Mouse (Mus musculus): ENCODE measurements around the gene Rnf166. TPM values are rescaled to one million over a fixed set of nuclear protein-coding genes. Genes with fewer than 3 reads are reported as not detected.
A peak's percentile ranks its signal among the peaks of the same experiment; 100 is the strongest.

Gene Rnf166
- polyA plus RNA-seq, 1 experiment from 2014 or later: 31.5 TPM

- H3K36me3 ChIP-seq: no peaks in the 10 kb centered on the region
- 0 out of 2 replicates have a peak overlapping the region, but pooled peaks have one; percentile 7 for H3K27ac ChIP-seq
- peaks cover 21% of the 10 kb centered on the region for H3K4me1 ChIP-seq (replicated peaks)
- 0 out of 2 replicates have a peak overlapping the region, but pooled peaks have one; percentile 51 for H3K9ac ChIP-seq
- no peak overlapping the region for H3K4me3 ChIP-seq (replicated peaks)
- no peaks in the 10 kb centered on the region for H3K9me3 ChIP-seq
- H3K27me3 ChIP-seq (replicated peaks): no peaks in the 10 kb centered on the region
- no peak for ATAC-seq
- no peak overlapping the region for H3K4me2 ChIP-seq (replicated peaks)
- WGBS: 61% methylated on average over 3 of the region's 3 CpGs
These were observed 30.7 kb downstream of the Rnf166 start for GRCm38 (mm10) chr8:122445203-122445602.

- Histone ChIP-seq H3K9ac (peak overlapping the region; percentile 51), H3K27me3 (replicated peaks) (no peaks in the 10 kb centered on the region), H3K4me3 (replicated peaks) (peak overlapping the region; percentile 68), H3K4me2 (replicated peaks) (peak overlapping the region; percentile 65), H3K27ac (peak overlapping the region; percentile 93), H3K9me3 (no peaks in the 10 kb centered on the region), H3K36me3 (peaks cover 6% of the 10 kb centered on the region; the same call in 1 of the 2 replicates), H3K4me1 (replicated peaks) (peaks cover 21% of the 10 kb centered on the region)
- 2% methylated on average over 19 of the region's 19 CpGs for WGBS
- peak; percentile 60 for ATAC-seq
These were observed 31.7 kb downstream of the Rnf166 start for GRCm38 (mm10) chr8:122444058-122444748.

GRCm38 (mm10) chr8:122443262-122444006, 32.4 kb downstream of the Rnf166 start, which contains the start of gene Mvd:
Gene Mvd, minus strand, starts transcription at chr8:122443422.
- H3K36me3 ChIP-seq: peaks cover 9% of the 10 kb centered on the region; the same call in 1 of the 2 replicates
- ATAC-seq: peak; percentile 98
- H3K27ac ChIP-seq: peak within 1 kb of the TSS; percentile 93
- H3K4me1 ChIP-seq (replicated peaks): peaks cover 22% of the 10 kb centered on the region
- peak within 1 kb of the TSS; percentile 96 for H3K4me2 ChIP-seq (replicated peaks)
- H3K27me3 ChIP-seq (replicated peaks): no peaks in the 10 kb centered on the region
- H3K9ac ChIP-seq: peak within 1 kb of the TSS; percentile 66
- peak within 1 kb of the TSS; percentile 68 for H3K4me3 ChIP-seq (replicated peaks)
- no peaks in the 10 kb centered on the region for H3K9me3 ChIP-seq
- WGBS: under 1% methylated on average over 47 of the region's 47 CpGs

GRCm38 (mm10) chr8:122442781-122443180, 33.1 kb downstream of the Rnf166 start:
- under 1% methylated on average over 12 of the region's 12 CpGs for WGBS
- H3K4me1 ChIP-seq (replicated peaks): peaks cover 26% of the 10 kb centered on the region
- no peaks in the 10 kb centered on the region for H3K9me3 ChIP-seq
- peak overlapping the region; percentile 68 for H3K4me3 ChIP-seq (replicated peaks)
- H3K27me3 ChIP-seq (replicated peaks): no peaks in the 10 kb centered on the region
- H3K4me2 ChIP-seq (replicated peaks): peak overlapping the region; percentile 96
- peak overlapping the region; percentile 66 for H3K9ac ChIP-seq
- peak overlapping the region; percentile 78 for H3K27ac ChIP-seq
- peak; percentile 12 for ATAC-seq
- H3K36me3 ChIP-seq: peaks cover 11% of the 10 kb centered on the region; the same call in 1 of the 2 replicates

GRCm38 (mm10) chr8:122442356-122442755, 33.5 kb downstream of the Rnf166 start:
- Histone ChIP-seq H3K4me3 (replicated peaks) (peak overlapping the region; percentile 68), H3K9ac (peak overlapping the region; percentile 66), H3K27me3 (replicated peaks) (no peaks in the 10 kb centered on the region), H3K27ac (peak overlapping the region; percentile 78), H3K4me1 (replicated peaks) (peaks cover 29% of the 10 kb centered on the region), H3K36me3 (peaks cover 11% of the 10 kb centered on the region), H3K9me3 (no peaks in the 10 kb centered on the region), H3K4me2 (replicated peaks) (peak overlapping the region; percentile 96)
- 16% methylated on average over 7 of the region's 7 CpGs for WGBS
- no peak for ATAC-seq

GRCm38 (mm10) chr8:122441326-122441725, 34.5 kb downstream of the Rnf166 start:
- peaks cover 29% of the 10 kb centered on the region for H3K4me1 ChIP-seq (replicated peaks)
- no peak for ATAC-seq
- 74% methylated on average over 1 of the region's 1 CpGs for WGBS

GRCm38 (mm10) chr8:122439336-122439735, 36.5 kb downstream of the Rnf166 start:
- Histone ChIP-seq H3K9me3 (no peaks in the 10 kb centered on the region), H3K36me3 (peaks cover 37% of the 10 kb centered on the region), H3K4me2 (replicated peaks) (no peak overlapping the region), H3K27ac (no peak overlapping the region), H3K4me1 (replicated peaks) (peaks cover 14% of the 10 kb centered on the region), H3K4me3 (replicated peaks) (no peak overlapping the region), H3K9ac (no peak overlapping the region), H3K27me3 (replicated peaks) (no peaks in the 10 kb centered on the region)
- ATAC-seq: no peak
- WGBS: 95% methylated on average over 16 of the region's 16 CpGs

More at GRCm38 (mm10) chr8:122441326-122441725, 34.5 kb downstream of the Rnf166 start:
- no peak overlapping the region for H3K9ac ChIP-seq
- no peak overlapping the region for H3K4me3 ChIP-seq (replicated peaks)
- peaks cover 22% of the 10 kb centered on the region for H3K36me3 ChIP-seq
- no peak overlapping the region for H3K4me2 ChIP-seq (replicated peaks)
- no peak overlapping the region for H3K27ac ChIP-seq
- H3K27me3 ChIP-seq (replicated peaks): no peaks in the 10 kb centered on the region
- H3K9me3 ChIP-seq: no peaks in the 10 kb centered on the region

- Histone ChIP-seq H3K27me3 (replicated peaks) (no peaks in the 10 kb centered on the region), H3K4me1 (replicated peaks) (peaks cover 22% of the 10 kb centered on the region), H3K27ac (peak overlapping the region; percentile 67), H3K4me2 (replicated peaks) (peak overlapping the region; percentile 26), H3K9me3 (no peaks in the 10 kb centered on the region), H3K4me3 (replicated peaks) (no peak overlapping the region), H3K9ac (no peak overlapping the region), H3K36me3 (peaks cover 41% of the 10 kb centered on the region)
- 80% methylated on average over 13 of the region's 13 CpGs for WGBS
- no peak for ATAC-seq
These were observed 38.0 kb downstream of the Rnf166 start for GRCm38 (mm10) chr8:122437708-122438331.

- no peak for ATAC-seq
- peaks cover 41% of the 10 kb centered on the region for H3K36me3 ChIP-seq
These were observed 39.2 kb downstream of the Rnf166 start for GRCm38 (mm10) chr8:122436586-122437125.

GRCm38 (mm10) chr8:122436146-122436545, 39.7 kb downstream of the Rnf166 start:
- ATAC-seq: no peak
- Histone ChIP-seq H3K4me3 (replicated peaks) (no peak overlapping the region), H3K4me1 (replicated peaks) (peaks cover 23% of the 10 kb centered on the region), H3K36me3 (peaks cover 41% of the 10 kb centered on the region), H3K4me2 (replicated peaks) (no peak overlapping the region), H3K9me3 (no peaks in the 10 kb centered on the region), H3K27ac (no peak overlapping the region), H3K27me3 (replicated peaks) (no peaks in the 10 kb centered on the region), H3K9ac (no peak overlapping the region)
- 97% methylated on average over 9 of the region's 9 CpGs for WGBS

More at GRCm38 (mm10) chr8:122436586-122437125, 39.2 kb downstream of the Rnf166 start:
- Histone ChIP-seq H3K4me2 (replicated peaks) (no peak overlapping the region), H3K27me3 (replicated peaks) (no peaks in the 10 kb centered on the region), H3K9ac (no peak overlapping the region), H3K27ac (no peak overlapping the region), H3K4me1 (replicated peaks) (peaks cover 21% of the 10 kb centered on the region), H3K4me3 (replicated peaks) (no peak overlapping the region), H3K9me3 (no peaks in the 10 kb centered on the region)
- 79% methylated on average over 20 of the region's 20 CpGs for WGBS

GRCm38 (mm10) chr8:122435375-122435774, 40.5 kb downstream of the Rnf166 start:
- 90% methylated on average over 6 of the region's 6 CpGs for WGBS
- ATAC-seq: no peak
- Histone ChIP-seq H3K4me2 (replicated peaks) (no peak overlapping the region), H3K9me3 (no peaks in the 10 kb centered on the region), H3K27me3 (replicated peaks) (no peaks in the 10 kb centered on the region), H3K9ac (no peak overlapping the region), H3K4me1 (replicated peaks) (peaks cover 30% of the 10 kb centered on the region), H3K4me3 (replicated peaks) (no peak overlapping the region), H3K36me3 (peaks cover 41% of the 10 kb centered on the region), H3K27ac (no peak overlapping the region)

Data from intestine, embryonic 15.5 days (tissue).